Comparison of ENCODE assay signal across 28 mouse cellular contexts in the genomic region with DNA sequence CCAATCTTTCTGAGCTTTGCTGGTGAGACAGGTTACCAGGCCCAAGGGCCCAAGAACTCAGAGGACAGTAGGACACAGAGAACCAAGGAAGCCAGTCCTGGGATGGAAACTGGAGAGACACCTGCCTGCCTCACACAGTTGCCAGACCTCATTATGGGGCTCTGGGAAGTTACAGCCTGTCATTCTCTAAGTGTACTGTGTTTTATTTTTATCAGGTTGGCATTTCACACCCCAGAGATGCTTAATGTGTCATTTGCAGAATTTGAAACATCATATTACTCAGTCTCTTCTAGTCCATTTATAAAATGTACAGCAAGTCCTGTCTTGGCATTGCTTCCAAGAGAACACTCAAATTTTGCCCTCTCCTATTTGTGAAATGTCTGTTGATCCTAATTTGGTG.
"Had no signal": no experiment of that assay in that cellular context is flagged by ENCODE, and none has a peak within 500 bp of the region (broad histone marks: within the 10 kb centered on the region; RNA-seq: fewer than 3 reads in every experiment).

No protein-coding gene starts in this region.

- DNase-seq: forebrain, postnatal 0 days; gastrocnemius, adult 2 months; gastrocnemius, postnatal 10 days; gastrocnemius, postnatal 36 days; heart, adult 2 months; heart, postnatal 14 days; heart, postnatal 36 days; kidney, adult 11 months; kidney, adult 2 months; kidney, adult 9 months; kidney, postnatal 14 days; kidney, postnatal 36 days; layer of hippocampus, postnatal 36 days; left cerebral cortex, postnatal 4 days; liver, embryonic 13.5 days; liver, postnatal 0 days had no signal

- H3K27ac ChIP-seq: heart, adult 2 months; heart, embryonic 13.5 days; heart, embryonic 15.5 days; hindbrain, embryonic 13.5 days; hindbrain, embryonic 15.5 days; hindbrain, postnatal 0 days; kidney, embryonic 15.5 days; kidney, postnatal 0 days; limb, embryonic 13.5 days; limb, embryonic 15.5 days; liver, embryonic 13.5 days; liver, embryonic 15.5 days had no signal

- H3K27me3 ChIP-seq: heart, embryonic 15.5 days; hindbrain, embryonic 13.5 days; hindbrain, embryonic 15.5 days; kidney, embryonic 15.5 days; limb, embryonic 13.5 days; limb, embryonic 15.5 days; liver, embryonic 13.5 days; liver, embryonic 15.5 days had no signal

- ATAC-seq: forebrain, postnatal 0 days; hindbrain, postnatal 0 days; intestine, embryonic 16.5 days; liver, postnatal 0 days had no signal

- H3K9ac ChIP-seq: forebrain, postnatal 0 days; heart, embryonic 13.5 days; heart, embryonic 15.5 days; hindbrain, embryonic 13.5 days; hindbrain, embryonic 15.5 days; kidney, embryonic 15.5 days; limb, embryonic 13.5 days; limb, embryonic 15.5 days; liver, embryonic 13.5 days; liver, embryonic 15.5 days; liver, postnatal 0 days had no signal

- H3K4me3 ChIP-seq: gastrocnemius, adult 2 months; heart, adult 2 months; heart, embryonic 13.5 days; heart, embryonic 15.5 days; hindbrain, embryonic 13.5 days; hindbrain, embryonic 15.5 days; kidney, embryonic 15.5 days; limb, embryonic 13.5 days; limb, embryonic 15.5 days; liver, embryonic 13.5 days; liver, embryonic 15.5 days had no signal

- H3K4me2 ChIP-seq: heart, embryonic 11.5 days; heart, embryonic 13.5 days; heart, embryonic 15.5 days; hindbrain, embryonic 13.5 days; hindbrain, embryonic 15.5 days; kidney, embryonic 15.5 days; limb, embryonic 13.5 days; limb, embryonic 15.5 days; liver, embryonic 13.5 days; liver, embryonic 15.5 days had no signal

- H3K36me3 ChIP-seq: heart, embryonic 13.5 days; heart, embryonic 15.5 days; hindbrain, embryonic 13.5 days; hindbrain, embryonic 15.5 days; kidney, embryonic 15.5 days; limb, embryonic 13.5 days; limb, embryonic 15.5 days; liver, embryonic 13.5 days; liver, embryonic 15.5 days had no signal

- H3K9me3 ChIP-seq: heart, embryonic 13.5 days; heart, embryonic 15.5 days; hindbrain, embryonic 13.5 days; hindbrain, embryonic 15.5 days; kidney, embryonic 15.5 days; limb, embryonic 13.5 days; limb, embryonic 15.5 days; liver, embryonic 13.5 days; liver, embryonic 15.5 days had no signal

- H3K4me1 ChIP-seq: heart, embryonic 13.5 days; hindbrain, embryonic 13.5 days; hindbrain, embryonic 15.5 days; limb, embryonic 15.5 days; liver, embryonic 13.5 days; liver, embryonic 15.5 days had no signal
